Mouse (Mus musculus): Measurements from ENCODE around the gene Stx1b. TPM values are rescaled to one million over a fixed set of nuclear protein-coding genes. Genes with fewer than 3 reads are reported as not detected.

Stx1b gene
- polyA plus RNA-seq (2015; fragmentation: Nextera tagmentation; extraction: Ambion mirVana): 34.5 and 37.4 TPM in 2 replicates

GRCm38 (mm10) chr7:127824176-127824871 is at the start of gene Stx1b, which contains the start of gene Stx4a:
TSS of gene Stx1b (minus strand) at chr7:127824549.
TSS of gene Stx4a (plus strand) at chr7:127824294.
- Histone ChIP-seq H3K36me3 (no peaks in the 10 kb centered on the region), H3K9ac (replicated peaks) (peak within 1 kb of the TSS; percentile 89), H3K4me1 (peaks cover 24% of the 10 kb centered on the region), H3K4me3 (peak within 1 kb of the TSS; percentile 66), H3K4me2 (replicated peaks) (peak within 1 kb of the TSS; percentile 63), H3K9me3 (no peaks in the 10 kb centered on the region), H3K27ac (replicated peaks) (peak within 1 kb of the TSS; percentile 86), H3K27me3 (no peaks in the 10 kb centered on the region)
- ATAC-seq (replicated peaks): peak; percentile 94
- WGBS: 2% methylated on average over 30 of the region's 38 CpGs

- Histone ChIP-seq H3K4me3 (no peak overlapping the region), H3K9ac (replicated peaks) (no peak overlapping the region), H3K27me3 (no peaks in the 10 kb centered on the region), H3K9me3 (no peaks in the 10 kb centered on the region), H3K36me3 (peaks cover 45% of the 10 kb centered on the region), H3K4me2 (replicated peaks) (no peak overlapping the region), H3K4me1 (peaks cover 19% of the 10 kb centered on the region), H3K27ac (replicated peaks) (no peak overlapping the region)
- 81% methylated on average over 5 of the region's 5 CpGs for WGBS
- ATAC-seq (replicated peaks): no peak
Measured at GRCm38 (mm10) chr7:127870136-127870821, 45.9 kb upstream of the Stx1b start.

GRCm38 (mm10) chr7:127869149-127869810 is 44.9 kb upstream of the Stx1b start:
- Histone ChIP-seq H3K27ac (replicated peaks) (0 out of 2 replicates have a peak overlapping the region, but pooled peaks have one; percentile 27), H3K27me3 (no peaks in the 10 kb centered on the region), H3K9ac (replicated peaks) (no peak overlapping the region), H3K36me3 (peaks cover 52% of the 10 kb centered on the region), H3K9me3 (no peaks in the 10 kb centered on the region), H3K4me3 (no peak overlapping the region), H3K4me2 (replicated peaks) (no peak overlapping the region), H3K4me1 (peaks cover 15% of the 10 kb centered on the region)
- ATAC-seq (replicated peaks): no peak
- WGBS: 58% methylated on average over 3 of the region's 3 CpGs

- no peak overlapping the region for H3K4me3 ChIP-seq
- no peaks in the 10 kb centered on the region for H3K27me3 ChIP-seq
- no peak overlapping the region for H3K4me2 ChIP-seq (replicated peaks)
- H3K9me3 ChIP-seq: no peaks in the 10 kb centered on the region
- H3K27ac ChIP-seq (replicated peaks): no peak overlapping the region
- H3K36me3 ChIP-seq: peaks cover 57% of the 10 kb centered on the region
- ATAC-seq (replicated peaks): no peak
- H3K9ac ChIP-seq (replicated peaks): no peak overlapping the region
- WGBS: 95% methylated on average over 18 of the region's 18 CpGs
- peaks cover under 1% of the 10 kb centered on the region for H3K4me1 ChIP-seq
Measured at GRCm38 (mm10) chr7:127867641-127868040, 43.3 kb upstream of the Stx1b start.

GRCm38 (mm10) chr7:127866434-127866833 is 42.1 kb upstream of the Stx1b start:
- Histone ChIP-seq H3K4me3 (no peak overlapping the region), H3K9ac (replicated peaks) (no peak overlapping the region), H3K36me3 (peaks cover 48% of the 10 kb centered on the region), H3K27ac (replicated peaks) (no peak overlapping the region), H3K27me3 (no peaks in the 10 kb centered on the region), H3K4me1 (no peaks in the 10 kb centered on the region), H3K9me3 (no peaks in the 10 kb centered on the region), H3K4me2 (replicated peaks) (no peak overlapping the region)
- 97% methylated on average over 12 of the region's 12 CpGs for WGBS
- no peak for ATAC-seq (replicated peaks)

- no peaks in the 10 kb centered on the region; the same call in 1 of the 2 replicates for H3K36me3 ChIP-seq
- ATAC-seq (replicated peaks): no peak
Measured at GRCm38 (mm10) chr7:127858258-127858657, 33.9 kb upstream of the Stx1b start.

GRCm38 (mm10) chr7:127850906-127851305 is 26.6 kb upstream of the Stx1b start:
- no peak overlapping the region for H3K4me3 ChIP-seq
- no peak for ATAC-seq (replicated peaks)
- 79% methylated on average over 5 of the region's 5 CpGs for WGBS

More at GRCm38 (mm10) chr7:127858258-127858657, 33.9 kb upstream of the Stx1b start:
- WGBS: 89% methylated on average over 6 of the region's 6 CpGs
- no peak overlapping the region for H3K27ac ChIP-seq (replicated peaks)
- no peak overlapping the region for H3K4me3 ChIP-seq
- H3K9ac ChIP-seq (replicated peaks): no peak overlapping the region
- H3K9me3 ChIP-seq: no peaks in the 10 kb centered on the region
- no peaks in the 10 kb centered on the region for H3K4me1 ChIP-seq
- H3K27me3 ChIP-seq: no peaks in the 10 kb centered on the region
- no peak overlapping the region for H3K4me2 ChIP-seq (replicated peaks)

GRCm38 (mm10) chr7:127849973-127850875 is 25.9 kb upstream of the Stx1b start:
- H3K27me3 ChIP-seq: no peaks in the 10 kb centered on the region
- no peak for ATAC-seq (replicated peaks)
- no peaks in the 10 kb centered on the region for H3K4me1 ChIP-seq
- WGBS: 85% methylated on average over 6 of the region's 6 CpGs
- H3K27ac ChIP-seq (replicated peaks): no peak overlapping the region
- H3K9me3 ChIP-seq: no peaks in the 10 kb centered on the region
- H3K9ac ChIP-seq (replicated peaks): no peak overlapping the region
- no peak overlapping the region for H3K4me3 ChIP-seq
- H3K4me2 ChIP-seq (replicated peaks): no peak overlapping the region
- H3K36me3 ChIP-seq: no peaks in the 10 kb centered on the region

More at GRCm38 (mm10) chr7:127850906-127851305, 26.6 kb upstream of the Stx1b start:
- Histone ChIP-seq H3K9ac (replicated peaks) (no peak overlapping the region), H3K27me3 (no peaks in the 10 kb centered on the region), H3K36me3 (no peaks in the 10 kb centered on the region), H3K4me1 (no peaks in the 10 kb centered on the region), H3K27ac (replicated peaks) (no peak overlapping the region), H3K4me2 (replicated peaks) (no peak overlapping the region), H3K9me3 (no peaks in the 10 kb centered on the region)

GRCm38 (mm10) chr7:127842001-127842718 is 17.8 kb upstream of the Stx1b start:
- peak; percentile 66 for ATAC-seq (replicated peaks)
- H3K27ac ChIP-seq (replicated peaks): peak overlapping the region; percentile 95
- H3K9me3 ChIP-seq: no peaks in the 10 kb centered on the region
- H3K36me3 ChIP-seq: no peaks in the 10 kb centered on the region
- no peaks in the 10 kb centered on the region for H3K27me3 ChIP-seq
- peak overlapping the region; percentile 97 for H3K4me2 ChIP-seq (replicated peaks)
- under 1% methylated on average over 40 of the region's 40 CpGs for WGBS
- peak overlapping the region; percentile 59 for H3K9ac ChIP-seq (replicated peaks)
- peaks cover 15% of the 10 kb centered on the region for H3K4me1 ChIP-seq
- H3K4me3 ChIP-seq: peak overlapping the region; percentile 66

GRCm38 (mm10) chr7:127841340-127842000 is 17.1 kb upstream of the Stx1b start:
- no peaks in the 10 kb centered on the region for H3K9me3 ChIP-seq
- H3K27ac ChIP-seq (replicated peaks): peak overlapping the region; percentile 95
- no peaks in the 10 kb centered on the region for H3K36me3 ChIP-seq
- WGBS: 0% methylated on average over 46 of the region's 46 CpGs
- peaks cover 15% of the 10 kb centered on the region for H3K4me1 ChIP-seq
- peak overlapping the region; percentile 59 for H3K9ac ChIP-seq (replicated peaks)
- H3K4me2 ChIP-seq (replicated peaks): peak overlapping the region; percentile 97
- H3K4me3 ChIP-seq: peak overlapping the region; percentile 66
- ATAC-seq (replicated peaks): peak; percentile 95
- H3K27me3 ChIP-seq: no peaks in the 10 kb centered on the region
